Mouse (Mus musculus): ENCODE measurements around the gene Adamtsl1. TPM values are rescaled to one million over a fixed set of nuclear protein-coding genes. Genes with fewer than 3 reads are reported as not detected.

The Adamtsl1 gene
- total and polyA plus RNA-seq, 2 experiments from 2014 or later, result 4.2 to 12.6 TPM

DNA sequence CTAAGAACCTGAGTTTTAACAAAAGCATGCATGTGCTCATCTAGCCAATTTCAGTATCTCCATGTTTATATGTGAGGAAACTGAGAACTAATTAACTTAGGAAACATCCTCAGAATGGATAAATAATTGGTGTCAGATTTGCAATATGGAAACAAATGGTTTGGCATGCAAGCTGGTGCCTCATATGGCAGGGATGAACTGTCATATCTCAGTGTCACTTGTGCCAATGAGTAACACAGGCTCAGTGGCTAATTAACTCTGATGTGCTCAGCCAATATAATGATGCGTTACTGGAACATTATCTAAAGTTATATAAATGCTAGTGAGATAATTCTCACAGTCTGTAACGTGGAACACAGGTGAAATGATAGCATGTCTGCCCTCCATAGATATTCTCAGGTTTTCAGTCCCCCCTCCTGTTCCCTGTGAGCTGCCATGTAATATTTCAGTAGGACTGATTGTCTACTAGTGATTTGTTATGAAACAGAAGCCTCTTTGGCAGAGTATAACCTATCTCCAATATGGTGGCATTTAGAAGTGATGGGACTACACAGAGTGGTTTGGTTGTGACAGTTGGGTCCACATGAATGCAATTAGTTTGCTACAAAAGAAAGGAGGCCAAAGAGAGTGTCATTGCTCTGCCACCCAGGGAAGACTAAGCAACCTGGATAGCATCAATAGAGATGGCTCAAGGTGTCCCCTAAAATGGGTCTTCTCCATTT lies 376.1 kb downstream of the Adamtsl1 start:
- H3K27me3 ChIP-seq (ENCODE audit: insufficient read depth, low read length), result no peaks in the 10 kb centered on the region
- WGBS, result 53% methylated on average over 2 of the region's 2 CpGs
- no peak overlapping the region for H3K9ac ChIP-seq
- peak; percentile 60 for DNase-seq
- no peak overlapping the region for H3K4me3 ChIP-seq (ENCODE audit: low read depth, low read length)
- peak; percentile 86 for ATAC-seq
- H3K36me3 ChIP-seq (ENCODE audit: insufficient read depth), result no peaks in the 10 kb centered on the region
- no peak overlapping the region for H3K4me2 ChIP-seq (ENCODE audit: low read depth)
- no peaks in the 10 kb centered on the region for H3K4me1 ChIP-seq (ENCODE audit: insufficient read depth)
- no peak overlapping the region for H3K27ac ChIP-seq (ENCODE audit: low read depth, low read length)
- no peaks in the 10 kb centered on the region for H3K9me3 ChIP-seq (ENCODE audit: low read length)
- TF ChIP-seq CTCF (IDR thresholded peaks at IDR 0.05; ENCODE audit: low read depth), result no peak

- no peak overlapping the region for H3K9ac ChIP-seq
- H3K27ac ChIP-seq (ENCODE audit: low read depth, low read length), result no peak overlapping the region
- no peak overlapping the region for H3K4me3 ChIP-seq (ENCODE audit: low read depth, low read length)
- ATAC-seq (no peak), DNase-seq (no peak)
- no peak for TF ChIP-seq CTCF (IDR thresholded peaks at IDR 0.05; ENCODE audit: low read depth)
- 72% methylated on average over 4 of the region's 4 CpGs for WGBS
- H3K36me3 ChIP-seq (ENCODE audit: insufficient read depth), result no peaks in the 10 kb centered on the region
- no peaks in the 10 kb centered on the region for H3K9me3 ChIP-seq (ENCODE audit: low read length)
- H3K4me1 ChIP-seq (ENCODE audit: insufficient read depth), result no peaks in the 10 kb centered on the region
- no peak overlapping the region for H3K4me2 ChIP-seq (ENCODE audit: low read depth)
- no peaks in the 10 kb centered on the region for H3K27me3 ChIP-seq (ENCODE audit: insufficient read depth, low read length)
Observed at GRCm38 (mm10) chr4:85901316-85901715, 387.3 kb downstream of the Adamtsl1 start.

DNA sequence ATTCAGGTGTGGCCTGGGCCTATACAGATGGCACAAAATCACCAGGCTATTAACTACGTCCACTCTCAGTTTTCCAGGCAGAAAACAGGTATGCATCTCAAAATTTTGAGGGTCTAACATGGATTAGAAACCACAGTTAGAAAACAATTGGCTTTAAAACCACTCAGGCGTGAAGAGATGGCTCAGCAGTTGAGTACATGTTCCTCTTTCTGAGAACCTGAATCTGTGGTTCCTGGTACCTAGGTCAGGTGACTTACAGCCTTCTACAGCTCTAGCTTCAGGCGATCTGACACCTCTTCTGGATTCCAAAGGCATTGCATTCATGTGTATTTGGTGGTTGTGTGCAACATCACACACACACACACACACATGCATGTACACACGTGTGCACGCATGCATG lies 390.2 kb downstream of the Adamtsl1 start:
- no peak overlapping the region for H3K4me3 ChIP-seq (ENCODE audit: low read depth, low read length)
- H3K9me3 ChIP-seq (ENCODE audit: low read length), result no peaks in the 10 kb centered on the region
- H3K9ac ChIP-seq, result no peak overlapping the region
- H3K36me3 ChIP-seq (ENCODE audit: insufficient read depth), result no peaks in the 10 kb centered on the region
- TF ChIP-seq CTCF (IDR thresholded peaks at IDR 0.05; ENCODE audit: low read depth), result no peak
- DNase-seq (no peak), ATAC-seq (no peak)
- H3K4me2 ChIP-seq (ENCODE audit: low read depth), result no peak overlapping the region
- 84% methylated on average over 5 of the region's 5 CpGs for WGBS
- no peaks in the 10 kb centered on the region for H3K4me1 ChIP-seq (ENCODE audit: insufficient read depth)
- no peaks in the 10 kb centered on the region for H3K27me3 ChIP-seq (ENCODE audit: insufficient read depth, low read length)
- H3K27ac ChIP-seq (ENCODE audit: low read depth, low read length), result no peak overlapping the region

DNA sequence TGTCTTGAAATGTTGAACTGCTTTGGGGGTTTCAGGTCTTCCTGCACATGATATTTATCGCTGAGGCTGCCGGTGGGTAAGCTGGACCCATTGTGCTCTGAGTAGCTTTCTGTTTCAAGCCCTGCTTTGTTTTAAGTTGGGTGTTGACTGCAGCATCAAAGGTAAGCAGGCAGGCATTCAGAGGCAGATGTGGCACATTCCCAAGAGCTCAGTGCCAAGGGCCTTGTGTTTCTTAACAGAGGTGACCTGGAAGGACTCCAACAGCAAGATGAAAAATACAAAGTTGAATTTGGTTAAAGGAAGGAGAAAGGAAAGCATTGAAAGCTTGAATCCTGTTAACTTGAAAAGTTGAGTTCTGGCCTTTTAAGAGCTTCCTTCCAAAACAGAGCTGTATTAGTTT lies 402.1 kb downstream of the Adamtsl1 start:
- Histone ChIP-seq H3K4me1 (ENCODE audit: insufficient read depth) (no peaks in the 10 kb centered on the region), H3K9ac (no peak overlapping the region), H3K4me3 (ENCODE audit: low read depth, low read length) (no peak overlapping the region), H3K9me3 (ENCODE audit: low read length) (no peaks in the 10 kb centered on the region), H3K27ac (ENCODE audit: low read depth, low read length) (no peak overlapping the region), H3K36me3 (ENCODE audit: insufficient read depth) (no peaks in the 10 kb centered on the region), H3K4me2 (ENCODE audit: low read depth) (no peak overlapping the region), H3K27me3 (ENCODE audit: insufficient read depth, low read length) (no peaks in the 10 kb centered on the region)
- DNase-seq (no peak), ATAC-seq (no peak)
- no peak for TF ChIP-seq CTCF (IDR thresholded peaks at IDR 0.05; ENCODE audit: low read depth)
- 18% methylated on average over 2 of the region's 2 CpGs for WGBS

DNA sequence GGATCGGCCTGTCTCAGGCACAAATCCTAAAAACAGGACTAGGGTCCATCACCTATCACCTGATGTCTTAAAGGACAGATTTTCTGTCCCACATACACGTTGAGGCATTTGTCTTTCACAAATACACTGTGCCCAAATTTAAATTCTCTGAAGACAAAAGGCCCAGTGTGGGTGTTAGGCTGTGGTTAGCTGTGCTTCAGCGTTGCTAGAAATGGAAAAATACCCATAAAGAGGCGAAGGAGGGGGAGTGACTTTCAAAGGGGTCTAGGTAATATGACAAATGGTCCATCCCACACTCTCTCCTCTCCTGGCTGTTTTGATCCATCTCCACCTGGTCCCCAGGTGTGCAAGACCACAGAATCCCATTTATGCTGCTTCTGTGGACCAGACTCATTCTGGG lies 404.4 kb downstream of the Adamtsl1 start:
- no peak for DNase-seq
- H3K4me2 ChIP-seq (ENCODE audit: low read depth), result no peak overlapping the region
- H3K36me3 ChIP-seq (ENCODE audit: insufficient read depth), result no peaks in the 10 kb centered on the region
- no peaks in the 10 kb centered on the region for H3K9me3 ChIP-seq (ENCODE audit: low read length)
- no peak for TF ChIP-seq CTCF (IDR thresholded peaks at IDR 0.05; ENCODE audit: low read depth)
- no peak overlapping the region for H3K9ac ChIP-seq
- H3K27ac ChIP-seq (ENCODE audit: low read depth, low read length), result no peak overlapping the region
- H3K4me1 ChIP-seq (ENCODE audit: insufficient read depth), result no peaks in the 10 kb centered on the region
- H3K27me3 ChIP-seq (ENCODE audit: insufficient read depth, low read length), result no peaks in the 10 kb centered on the region
- no peak overlapping the region for H3K4me3 ChIP-seq (ENCODE audit: low read depth, low read length)
- no peak for ATAC-seq
- 73% methylated on average over 4 of the region's 4 CpGs for WGBS

GRCm38 (mm10) chr4:85920474-85920873 lies 406.5 kb downstream of the Adamtsl1 start:
- Histone ChIP-seq H3K27me3 (ENCODE audit: insufficient read depth, low read length) (no peaks in the 10 kb centered on the region), H3K27ac (ENCODE audit: low read depth, low read length) (no peak overlapping the region), H3K9me3 (ENCODE audit: low read length) (no peaks in the 10 kb centered on the region), H3K4me1 (ENCODE audit: insufficient read depth) (no peaks in the 10 kb centered on the region), H3K9ac (no peak overlapping the region), H3K36me3 (ENCODE audit: insufficient read depth) (no peaks in the 10 kb centered on the region), H3K4me3 (ENCODE audit: low read depth, low read length) (no peak overlapping the region), H3K4me2 (ENCODE audit: low read depth) (no peak overlapping the region)
- ATAC-seq, result no peak
- 75% methylated on average over 3 of the region's 3 CpGs for WGBS
- TF ChIP-seq CTCF (IDR thresholded peaks at IDR 0.05; ENCODE audit: low read depth), result no peak
- DNase-seq, result no peak

GRCm38 (mm10) chr4:85922741-85923140 lies 408.8 kb downstream of the Adamtsl1 start:
- H3K27me3 ChIP-seq (ENCODE audit: insufficient read depth, low read length), result no peaks in the 10 kb centered on the region
- H3K9ac ChIP-seq, result no peak overlapping the region
- 73% methylated on average over 4 of the region's 4 CpGs for WGBS
- no peaks in the 10 kb centered on the region for H3K36me3 ChIP-seq (ENCODE audit: insufficient read depth)
- DNase-seq (peak; percentile 25), ATAC-seq (peak; percentile 69)
- no peak overlapping the region for H3K27ac ChIP-seq (ENCODE audit: low read depth, low read length)
- no peaks in the 10 kb centered on the region for H3K9me3 ChIP-seq (ENCODE audit: low read length)
- no peak for TF ChIP-seq CTCF (IDR thresholded peaks at IDR 0.05; ENCODE audit: low read depth)
- H3K4me2 ChIP-seq (ENCODE audit: low read depth), result no peak overlapping the region
- no peak overlapping the region for H3K4me3 ChIP-seq (ENCODE audit: low read depth, low read length)
- H3K4me1 ChIP-seq (ENCODE audit: insufficient read depth), result no peaks in the 10 kb centered on the region

All from forebrain, postnatal 0 days (tissue).